Comparison of ENCODE assay signal across 15 mouse cellular contexts in genomic region chr15:26838386-26838785, GRCm38 (mm10). TPM values are rescaled to one million over a fixed set of nuclear protein-coding genes. Genes with fewer than 3 reads are reported as not detected.
DNase-seq lines count a peak whose midpoint lies in the region.
"Had no signal": no experiment of that assay in that cellular context is flagged by ENCODE, and none has a peak within 500 bp of the region (broad histone marks: within the 10 kb centered on the region; RNA-seq: fewer than 3 reads in every experiment).

No protein-coding gene starts in this region.

- peak; percentile 26 for DNase-seq in layer of hippocampus, adult 11-12 months (ENCODE audit: low spot score)
- DNase-seq in layer of hippocampus, postnatal 25 days (ENCODE audit: extremely low spot score in 1 of 2, low spot score in 1 of 2): no peak
- DNase-seq in brain, adult 2 months (ENCODE audit: low read depth, low spot score): peak; percentile 63
- DNase-seq in layer of hippocampus, adult 18-20 months (ENCODE audit: low spot score in 2 of 2): peak; percentile 22 to 64
- DNase-seq in layer of hippocampus, adult 9-11 months: peak; percentile 47
- no peak for DNase-seq in cerebellum, adult 11-12 months
- no peak for DNase-seq in kidney, adult 18-20 months
- DNase-seq: adrenal gland, adult 8-10 months; adrenal gland, postnatal 25 days; cerebellum, adult 2 months; cerebellum, adult 9-11 months; cerebellum, postnatal 25 days; gastrocnemius, postnatal 14 days had no signal

RNA-seq across cellular contexts. Expression of gene Fbxl7, which starts 57.0 kb away (rescaled TPM):
- 1 to 10 TPM; 6.0 to 9.1 TPM for total RNA-seq in layer of hippocampus, postnatal 25 days (2021)
- 1 to 10 TPM; 7.1 to 8.5 TPM for total RNA-seq in layer of hippocampus, adult 18-20 months (2021)
- total RNA-seq: common myeloid progenitor, adult 5-6 weeks; hematopoietic stem cell, adult 5-6 weeks had no signal

Comparison
In these comparisons a context has a peak if more than half of its experiments do, and no peak if none do; other contexts are left out.
1. DNase-seq: peak in layer of hippocampus, adult 11-12 months (single experiment), brain, adult 2 months (single experiment), layer of hippocampus, adult 18-20 months (2 of 2) and layer of hippocampus, adult 9-11 months (single experiment); none in layer of hippocampus, postnatal 25 days (0 of 2), cerebellum, adult 11-12 months (single experiment) and kidney, adult 18-20 months (single experiment).